Mouse (Mus musculus) thymus, postnatal 14 days (tissue): ENCODE data around the gene Mthfd2l.

Experiments
- DNase-seq: peaks from one replicate; pipeline ENCODE4 v3.0.0; 2021

The Mthfd2l gene

GRCm38 (mm10) chr5:90951475-90951874, 20.6 kb downstream of the Mthfd2l start:
- DNase-seq, result peak; percentile 36

GRCm38 (mm10) chr5:90952731-90953481, 22.0 kb downstream of the Mthfd2l start:
- DNase-seq, result no peak

GRCm38 (mm10) chr5:90964316-90964715, 33.4 kb downstream of the Mthfd2l start:
- peak; percentile 42 for DNase-seq

- DNase-seq, result no peak
Measured at GRCm38 (mm10) chr5:90964764-90965163, 33.8 kb downstream of the Mthfd2l start.

- DNase-seq, result no peak
Measured at GRCm38 (mm10) chr5:90965386-90965785, 34.5 kb downstream of the Mthfd2l start.

- peak; percentile 23 for DNase-seq
Measured at GRCm38 (mm10) chr5:90977244-90977643, 46.3 kb downstream of the Mthfd2l start.

- no peak for DNase-seq
Measured at GRCm38 (mm10) chr5:90980297-90980696, 49.4 kb downstream of the Mthfd2l start.

GRCm38 (mm10) chr5:90987605-90988004, 56.7 kb downstream of the Mthfd2l start:
- no peak for DNase-seq

GRCm38 (mm10) chr5:90988149-90988548, 57.2 kb downstream of the Mthfd2l start:
- no peak for DNase-seq

GRCm38 (mm10) chr5:90988592-90988991, 57.7 kb downstream of the Mthfd2l start:
- no peak for DNase-seq

- no peak for DNase-seq
Measured at GRCm38 (mm10) chr5:90999942-91000341, 69.0 kb downstream of the Mthfd2l start.

- no peak for DNase-seq
Measured at GRCm38 (mm10) chr5:91015216-91015615, 84.3 kb downstream of the Mthfd2l start.

- no peak for DNase-seq
Measured at GRCm38 (mm10) chr5:91023114-91023513, 92.2 kb downstream of the Mthfd2l start.

- DNase-seq, result no peak
Measured at GRCm38 (mm10) chr5:91027164-91027563, 96.2 kb downstream of the Mthfd2l start, which contains the start of gene Epgn. Epgn (plus strand) TSS chr5:91027464.

- no peak for DNase-seq
Measured at GRCm38 (mm10) chr5:91027840-91028239, 96.9 kb downstream of the Mthfd2l start.

GRCm38 (mm10) chr5:91030629-91031028, 99.7 kb downstream of the Mthfd2l start:
- no peak for DNase-seq

- DNase-seq, result no peak
Measured at GRCm38 (mm10) chr5:91035341-91035740, 104.4 kb downstream of the Mthfd2l start.

GRCm38 (mm10) chr5:91036628-91037027, 105.7 kb downstream of the Mthfd2l start:
- DNase-seq, result no peak

- no peak for DNase-seq
Measured at GRCm38 (mm10) chr5:91037756-91038155, 106.8 kb downstream of the Mthfd2l start.

GRCm38 (mm10) chr5:91038547-91038946, 107.6 kb downstream of the Mthfd2l start:
- DNase-seq, result no peak

GRCm38 (mm10) chr5:91038963-91039362, 108.0 kb downstream of the Mthfd2l start:
- DNase-seq, result no peak

GRCm38 (mm10) chr5:91047987-91048386, 117.1 kb downstream of the Mthfd2l start:
- DNase-seq, result no peak

GRCm38 (mm10) chr5:91048397-91048796, 117.5 kb downstream of the Mthfd2l start:
- no peak for DNase-seq
